Mouse (Mus musculus) embryonic stem cell, embryonic (primary cell): Measurements from ENCODE around the gene Rbms3.

Source experiments
- CTCF ChIA-PET, 4 experiments: fragments of 300-600 bp in 2 of 4; fragments of 350-600 bp in 2 of 4; sonication (Branson Sonifier 250); formaldehyde crosslinking; loops; one replicate each; lab custom pipeline; 2022; ENCODE audit warnings: inconsistent platforms in 2 of 4; lab: Charles Lee
- POLR2A ChIA-PET, 4 experiments: fragments of 300-600 bp in 2 of 4; fragments of 350-600 bp in 2 of 4; sonication (Branson Sonifier 250); formaldehyde crosslinking; loops; one replicate each; lab custom pipeline; 2022; ENCODE audit warnings: antibody characterized with exemption in 4 of 4, inconsistent platforms in 1 of 4; lab: Charles Lee

The Rbms3 gene

GRCm38 (mm10) chr9:116630805-116631204 is 998.9 kb downstream of the Rbms3 start:
- POLR2A ChIA-PET: interaction anchor here in 1 of 4 experiments (1.0 kb wide), 1 partner anchor 9 kb away, joined by 4 read pairs; no protein-coding TSS in a partner anchor
- CTCF ChIA-PET: interaction anchor here in 1 of 4 experiments (0.6 kb wide), 1 partner anchor 341 kb away, joined by 3 read pairs; no protein-coding TSS in a partner anchor

GRCm38 (mm10) chr9:116620434-116620833 is 1009.3 kb downstream of the Rbms3 start:
- POLR2A ChIA-PET: interaction anchor here in 1 of 4 experiments (1.0 kb wide), 1 partner anchor 9 kb away, joined by 5 read pairs; no protein-coding TSS in a partner anchor
- CTCF ChIA-PET: no interaction called here

- ChIA-PET POLR2A (interaction anchor here in 1 of 4 experiments (0.6 kb wide), 1 partner anchor 1774 kb away, joined by 5 read pairs; no protein-coding TSS in a partner anchor), CTCF (no interaction called here)
Observed at GRCm38 (mm10) chr9:116618886-116619285, 1010.8 kb downstream of the Rbms3 start.

- CTCF ChIA-PET: no interaction called here
- POLR2A ChIA-PET: no interaction called here
Observed at GRCm38 (mm10) chr9:116613276-116613675, 1016.4 kb downstream of the Rbms3 start.

- ChIA-PET POLR2A (no interaction called here), CTCF (no interaction called here)
Observed at GRCm38 (mm10) chr9:116596046-116596445, 1033.7 kb downstream of the Rbms3 start.

- ChIA-PET POLR2A (no interaction called here), CTCF (no interaction called here)
Observed at GRCm38 (mm10) chr9:116592486-116592885, 1037.2 kb downstream of the Rbms3 start.

GRCm38 (mm10) chr9:116591071-116591470 is 1038.6 kb downstream of the Rbms3 start:
- ChIA-PET POLR2A (no interaction called here), CTCF (no interaction called here)

GRCm38 (mm10) chr9:116569680-116570079 is 1060.0 kb downstream of the Rbms3 start:
- POLR2A ChIA-PET: interaction anchor here in 2 of 4 experiments (0.6 kb wide), 2 partner anchors 19 to 443 kb away, joined by 3 read pairs; no protein-coding TSS in a partner anchor
- CTCF ChIA-PET: interaction anchor here in 1 of 4 experiments (0.6 kb wide), 1 partner anchor 25 kb away, joined by 4 read pairs; no protein-coding TSS in a partner anchor

- ChIA-PET CTCF (no interaction called here), POLR2A (interaction anchor here in 1 of 4 experiments (1.4 kb wide), 1 partner anchor 12 kb away, joined by 3 read pairs; no protein-coding TSS in a partner anchor)
Observed at GRCm38 (mm10) chr9:116566711-116567110, 1063.0 kb downstream of the Rbms3 start.

- ChIA-PET CTCF (no interaction called here), POLR2A (no interaction called here)
Observed at GRCm38 (mm10) chr9:116557781-116558180, 1071.9 kb downstream of the Rbms3 start.

GRCm38 (mm10) chr9:116556641-116557040 is 1073.1 kb downstream of the Rbms3 start:
- POLR2A ChIA-PET: interaction anchor here in 1 of 4 experiments (0.5 kb wide), 1 partner anchor 1779 kb away, joined by 3 read pairs; no protein-coding TSS in a partner anchor
- CTCF ChIA-PET: interaction anchor here in 1 of 4 experiments (1.2 kb wide), 2 partner anchors 66 to 67 kb away, joined by 3 to 4 read pairs; no protein-coding TSS in a partner anchor

- ChIA-PET POLR2A (interaction anchor here in 1 of 4 experiments (0.6 kb wide), 1 partner anchor 22 kb away, joined by 3 read pairs; no protein-coding TSS in a partner anchor), CTCF (interaction anchor here in 3 of 4 experiments (0.6 to 3.5 kb wide), 15 partner anchors 9 to 164 kb away, joined by 3 to 12 read pairs (median 3); no protein-coding TSS in a partner anchor)
Observed at GRCm38 (mm10) chr9:116553181-116553580, 1076.5 kb downstream of the Rbms3 start.

- POLR2A ChIA-PET: no interaction called here
- CTCF ChIA-PET: interaction anchor here in 2 of 4 experiments (0.6 to 1.4 kb wide), 2 partner anchors 10 to 15 kb away, joined by 3 read pairs; no protein-coding TSS in a partner anchor
Observed at GRCm38 (mm10) chr9:116546156-116546555, 1083.6 kb downstream of the Rbms3 start.

GRCm38 (mm10) chr9:116542793-116543192 is 1086.9 kb downstream of the Rbms3 start:
- POLR2A ChIA-PET: no interaction called here
- CTCF ChIA-PET: no interaction called here

GRCm38 (mm10) chr9:116541976-116542375 is 1087.7 kb downstream of the Rbms3 start:
- ChIA-PET POLR2A (interaction anchor here in 1 of 4 experiments (0.7 kb wide), 2 partner anchors 821 to 953 kb away, joined by 3 to 4 read pairs; no protein-coding TSS in a partner anchor), CTCF (no interaction called here)

GRCm38 (mm10) chr9:116535709-116536108 is 1094.0 kb downstream of the Rbms3 start:
- POLR2A ChIA-PET: interaction anchor here in 1 of 4 experiments (1.3 kb wide), 1 partner anchor 108 kb away, joined by 3 read pairs; no protein-coding TSS in a partner anchor
- CTCF ChIA-PET: interaction anchor here in 3 of 4 experiments (0.5 to 1.4 kb wide), 9 partner anchors 10 to 1326 kb away, joined by 3 to 4 read pairs (median 3); no protein-coding TSS in a partner anchor

- CTCF ChIA-PET: interaction anchor here in 1 of 4 experiments (0.9 kb wide), 1 partner anchor 105 kb away, joined by 3 read pairs; no protein-coding TSS in a partner anchor
Observed at GRCm38 (mm10) chr9:116533381-116533780, 1096.3 kb downstream of the Rbms3 start.

GRCm38 (mm10) chr9:116531121-116531520 is 1098.6 kb downstream of the Rbms3 start:
- POLR2A ChIA-PET: interaction anchor here in 2 of 4 experiments (0.7 kb wide), 2 partner anchors 22 to 52 kb away, joined by 3 read pairs; no protein-coding TSS in a partner anchor
- CTCF ChIA-PET: interaction anchor here (0.6 to 1.6 kb wide), 8 partner anchors 9 to 1923 kb away, joined by 3 to 8 read pairs (median 3); no protein-coding TSS in a partner anchor

More at GRCm38 (mm10) chr9:116533381-116533780, 1096.3 kb downstream of the Rbms3 start:
- POLR2A ChIA-PET: no interaction called here

GRCm38 (mm10) chr9:116524386-116524785 is 1105.3 kb downstream of the Rbms3 start:
- ChIA-PET POLR2A (no interaction called here), CTCF (no interaction called here)
